Mouse (Mus musculus) midbrain, embryonic 12.5 days (tissue): ENCODE results near the gene Aoc3. TPM values are rescaled to one million over a fixed set of nuclear protein-coding genes. Genes with fewer than 3 reads are reported as not detected.

Experiments used
- microRNA-seq: library from miRNA; unstranded; fragments of <30 nt; microRNA quantifications from one replicate; pipeline ENCODE4, GENCODE M21; 2017
- polyA plus RNA-seq: library from polyadenylated mRNA; unstranded; fragments of >200 nt; fragmentation: Nextera tagmentation; extraction: Ambion mirVana; gene quantifications from 2 replicates; pipeline ENCODE4 v1.2.1, GENCODE M21; 2016

The Aoc3 gene
- polyA plus RNA-seq, 1 experiment from 2014 or later: not detected

Small RNA genes within 50 kb of the gene (microRNA-seq; reads per million reads assigned to microRNA genes)
- not detected for gene Gm25593

Other genes starting within 250 kb of the Aoc3 start
- gene Coasy, start 248.0 kb upstream of the Aoc3 start, polyA plus RNA-seq: 51.7 and 53.9 TPM in 2 replicates
- gene Mlx, start 243.3 kb upstream of the Aoc3 start, polyA plus RNA-seq: 49.2 and 60.5 TPM in 2 replicates
- 41.7 and 42.4 TPM in 2 replicates for gene Psmc3ip, start 235.2 kb upstream of the Aoc3 start, polyA plus RNA-seq
- 21.8 and 23.1 TPM in 2 replicates for gene Retreg3, start 210.7 kb upstream of the Aoc3 start, polyA plus RNA-seq
- gene Tubg1, start 210.7 kb upstream of the Aoc3 start, polyA plus RNA-seq: 96.3 and 97.4 TPM in 2 replicates
- gene Tubg2, start 174.7 kb upstream of the Aoc3 start, polyA plus RNA-seq: 9.0 and 10.3 TPM in 2 replicates
- gene Cntnap1, start 160.1 kb upstream of the Aoc3 start, polyA plus RNA-seq: 0.74 and 0.94 TPM in 2 replicates
- gene Plekhh3, start 159.3 kb upstream of the Aoc3 start, polyA plus RNA-seq: 12.3 and 12.6 TPM in 2 replicates
- gene Ccr10, start 155.2 kb upstream of the Aoc3 start, polyA plus RNA-seq: 0.10 and 0.17 TPM in 2 replicates
- gene Ezh1, start 104.1 kb upstream of the Aoc3 start, polyA plus RNA-seq: 12.6 and 14.4 TPM in 2 replicates
- gene Ramp2, start 84.6 kb upstream of the Aoc3 start, polyA plus RNA-seq: 70.3 and 76.3 TPM in 2 replicates
- gene Vps25, start 76.9 kb upstream of the Aoc3 start, polyA plus RNA-seq: 101 and 102 TPM in 2 replicates
- gene Wnk4, start 70.0 kb upstream of the Aoc3 start, polyA plus RNA-seq: 7.8 and 10.2 TPM in 2 replicates
- gene Cntd1, start 51.6 kb upstream of the Aoc3 start, polyA plus RNA-seq: 1.3 and 1.6 TPM in 2 replicates
- 196 and 198 TPM in 2 replicates for gene Coa3, start 51.5 kb upstream of the Aoc3 start, polyA plus RNA-seq
- gene Becn1, start 28.3 kb upstream of the Aoc3 start, polyA plus RNA-seq: 162 and 173 TPM in 2 replicates
- 163 and 180 TPM in 2 replicates for gene Psme3, start 14.4 kb upstream of the Aoc3 start, polyA plus RNA-seq
- gene Aoc2, start 5.5 kb upstream of the Aoc3 start, polyA plus RNA-seq: 2.1 and 3.1 TPM in 2 replicates
- not detected in 2 replicates for gene G6pc, start 37.0 kb downstream of the Aoc3 start, polyA plus RNA-seq
- gene Aarsd1, start 87.0 kb downstream of the Aoc3 start, polyA plus RNA-seq: 90.8 and 91.0 TPM in 2 replicates
- gene Gm27029, start 94.2 kb downstream of the Aoc3 start, polyA plus RNA-seq: 5.6 and 7.8 TPM in 2 replicates
- gene Rundc1, start 94.5 kb downstream of the Aoc3 start, polyA plus RNA-seq: 27.0 and 30.2 TPM in 2 replicates
- gene Ptges3l, start 94.7 kb downstream of the Aoc3 start, polyA plus RNA-seq: 2.3 and 3.1 TPM in 2 replicates
- 310 and 319 TPM in 2 replicates for gene Rpl27, start 111.7 kb downstream of the Aoc3 start, polyA plus RNA-seq
- 3.0 and 3.9 TPM in 2 replicates for gene Ifi35, start 117.8 kb downstream of the Aoc3 start, polyA plus RNA-seq
- 89.5 and 92.3 TPM in 2 replicates for gene Rnd2, start 134.4 kb downstream of the Aoc3 start, polyA plus RNA-seq
- 69.3 and 73.0 TPM in 2 replicates for gene Vat1, start 135.6 kb downstream of the Aoc3 start, polyA plus RNA-seq
- gene Brca1, start 221.3 kb downstream of the Aoc3 start, polyA plus RNA-seq: 16.1 and 21.1 TPM in 2 replicates
- 119 and 130 TPM in 2 replicates for gene Nbr1, start 221.5 kb downstream of the Aoc3 start, polyA plus RNA-seq